Mouse (Mus musculus) heart, embryonic 10.5 days (tissue): ENCODE data around the gene Hspe1. TPM values are rescaled to one million over a fixed set of nuclear protein-coding genes. Genes with fewer than 3 reads are reported as not detected.
"Not testable (repeated sequence)": the region's sequence is repeated elsewhere in the genome, so short reads cannot be mapped to it uniquely, and the experiment has no call there.

Experiments used
- DNase-seq: peaks from one replicate; pipeline ENCODE4 v3.0.0-alpha.2; 2017; ENCODE audit warnings: low spot score
- H3K27ac ChIP-seq: fragments of 300-500 bp; sonication (generic); 2 replicates; pipeline ENCODE4 v1.5.1; 2016; ENCODE audit warnings: mild to moderate bottlenecking
- H3K27me3 ChIP-seq: fragments of 300-500 bp; sonication (generic); 2 replicates; pipeline ENCODE4 v1.6.1; 2016; ENCODE audit warnings: mild to moderate bottlenecking; ENCODE audit not compliant: poor library complexity, insufficient read depth, severe bottlenecking
- H3K36me3 ChIP-seq: fragments of 300-500 bp; sonication (generic); 2 replicates; pipeline ENCODE4 v1.6.1; 2016; ENCODE audit warnings: mild to moderate bottlenecking, moderate library complexity
- H3K4me1 ChIP-seq: fragments of 300-500 bp; sonication (generic); 2 replicates; pipeline ENCODE4 v1.6.1; 2016; ENCODE audit warnings: mild to moderate bottlenecking
- H3K4me3 ChIP-seq: fragments of 300-500 bp; sonication (generic); 2 replicates; pipeline ENCODE4 v1.5.1; 2016; ENCODE audit warnings: mild to moderate bottlenecking, moderate library complexity
- H3K9me3 ChIP-seq: fragments of 300-500 bp; sonication (generic); 2 replicates; pipeline ENCODE4 v1.6.1; 2016; ENCODE audit warnings: mild to moderate bottlenecking, moderate library complexity
- WGBS: fragments of 180-500 bp; shearing (Covaris S2); methylation state at CpG from one replicate; pipeline ENCODE4 v1.1.7; 2016; 5-methylcytosine and 5-hydroxymethylcytosine counted together
- polyA plus RNA-seq: library from polyadenylated mRNA; unstranded; fragments of >200 nt; fragmentation: Nextera tagmentation; extraction: Ambion mirVana; gene quantifications from 2 replicates; pipeline ENCODE4 v1.2.1, GENCODE M21; 2016

The Hspe1 gene
- polyA plus RNA-seq: 474 and 598 TPM in 2 replicates

GRCm38 (mm10) chr1:55087932-55088610 is at the start of gene Hspe1, which contains the start of gene Hspd1:
Gene Hspe1 (plus strand): TSS chr1:55088132.
Gene Hspd1 (minus strand): TSS chr1:55088243.
- peaks cover 18% of the 10 kb centered on the region for H3K4me1 ChIP-seq
- peak within 1 kb of the TSS; percentile 99 for H3K27ac ChIP-seq
- under 1% methylated on average over 71 of the region's 76 CpGs for WGBS
- peak; percentile 99 for DNase-seq
- H3K27me3 ChIP-seq: no peaks in the 10 kb centered on the region
- H3K4me3 ChIP-seq: peak within 1 kb of the TSS; percentile 93
- peaks cover 55% of the 10 kb centered on the region for H3K36me3 ChIP-seq
- H3K9me3 ChIP-seq: no peaks in the 10 kb centered on the region

- no peaks in the 10 kb centered on the region for H3K36me3 ChIP-seq
- H3K27ac ChIP-seq: no peak overlapping the region
- H3K4me1 ChIP-seq: no peaks in the 10 kb centered on the region
- H3K27me3 ChIP-seq: no peaks in the 10 kb centered on the region
- WGBS: 85% methylated on average over 1 of the region's 1 CpGs
- DNase-seq: no peak
- no peak overlapping the region for H3K4me3 ChIP-seq
- no peaks in the 10 kb centered on the region; the same call in none of the 2 replicates for H3K9me3 ChIP-seq
These were observed 48.0 kb upstream of the Hspe1 start for GRCm38 (mm10) chr1:55039944-55040343.

- H3K27ac ChIP-seq: no peak overlapping the region
- no peak for DNase-seq
- no peak overlapping the region for H3K4me3 ChIP-seq
- no peaks in the 10 kb centered on the region for H3K4me1 ChIP-seq
- no peaks in the 10 kb centered on the region for H3K27me3 ChIP-seq
- 80% methylated on average over 4 of the region's 4 CpGs for WGBS
- no peaks in the 10 kb centered on the region; the same call in none of the 2 replicates for H3K9me3 ChIP-seq
- no peaks in the 10 kb centered on the region for H3K36me3 ChIP-seq
These were observed 46.2 kb upstream of the Hspe1 start for GRCm38 (mm10) chr1:55041691-55042090.

- Histone ChIP-seq H3K9me3 (no peaks in the 10 kb centered on the region; the same call in none of the 2 replicates), H3K4me1 (no peaks in the 10 kb centered on the region), H3K27ac (no peak overlapping the region), H3K27me3 (no peaks in the 10 kb centered on the region), H3K4me3 (no peak overlapping the region), H3K36me3 (no peaks in the 10 kb centered on the region)
- no peak for DNase-seq
- 77% methylated on average over 1 of the region's 1 CpGs for WGBS
These were observed 45.7 kb upstream of the Hspe1 start for GRCm38 (mm10) chr1:55042246-55042645.

- Histone ChIP-seq H3K4me1 (no peaks in the 10 kb centered on the region), H3K27me3 (no peaks in the 10 kb centered on the region), H3K27ac (no peak overlapping the region), H3K4me3 (no peak overlapping the region), H3K9me3 (no peaks in the 10 kb centered on the region; the same call in none of the 2 replicates), H3K36me3 (no peaks in the 10 kb centered on the region)
- DNase-seq: no peak
- 69% methylated on average over 3 of the region's 3 CpGs for WGBS
These were observed 44.8 kb upstream of the Hspe1 start for GRCm38 (mm10) chr1:55043164-55043563.

- no peak for DNase-seq
- 0 out of 2 replicates have a peak, but pooled peaks cover 2% of the 10 kb centered on the region for H3K4me1 ChIP-seq
- no peaks in the 10 kb centered on the region for H3K9me3 ChIP-seq
- H3K27ac ChIP-seq: no peak overlapping the region
- no peak overlapping the region for H3K4me3 ChIP-seq
- H3K36me3 ChIP-seq: no peaks in the 10 kb centered on the region
- H3K27me3 ChIP-seq: no peaks in the 10 kb centered on the region
- 63% methylated on average over 4 of the region's 4 CpGs for WGBS
These were observed 38.9 kb upstream of the Hspe1 start for GRCm38 (mm10) chr1:55048841-55049587.

GRCm38 (mm10) chr1:55051671-55052070 is 36.3 kb upstream of the Hspe1 start:
- Histone ChIP-seq H3K4me3 (peak overlapping the region; percentile 90), H3K27me3 (no peaks in the 10 kb centered on the region), H3K27ac (no peak overlapping the region; the same call in 1 of the 2 replicates), H3K9me3 (no peaks in the 10 kb centered on the region), H3K36me3 (peaks cover 9% of the 10 kb centered on the region; the same call in 1 of the 2 replicates), H3K4me1 (0 out of 2 replicates have a peak, but pooled peaks cover 2% of the 10 kb centered on the region)
- no peak for DNase-seq
- WGBS: 67% methylated on average over 3 of the region's 3 CpGs

- Histone ChIP-seq H3K4me3 (peak within 1 kb of the TSS; percentile 90), H3K9me3 (no peaks in the 10 kb centered on the region), H3K36me3 (peaks cover 14% of the 10 kb centered on the region; the same call in 1 of the 2 replicates), H3K27ac (peak within 1 kb of the TSS; percentile 91), H3K4me1 (0 out of 2 replicates have a peak, but pooled peaks cover 2% of the 10 kb centered on the region), H3K27me3 (no peaks in the 10 kb centered on the region)
- WGBS: under 1% methylated on average over 46 of the region's 46 CpGs
- peak; percentile 100 for DNase-seq
These were observed 35.5 kb upstream of the Hspe1 start, which contains the start of gene Coq10b for GRCm38 (mm10) chr1:55052355-55052953. Gene Coq10b (plus strand): TSS chr1:55052770.

GRCm38 (mm10) chr1:55053005-55053404 is 34.9 kb upstream of the Hspe1 start:
- DNase-seq: peak; percentile 92
- WGBS: under 1% methylated on average over 42 of the region's 42 CpGs
- Histone ChIP-seq H3K36me3 (peaks cover 17% of the 10 kb centered on the region; the same call in 1 of the 2 replicates), H3K27ac (peak overlapping the region; percentile 91), H3K27me3 (no peaks in the 10 kb centered on the region), H3K9me3 (no peaks in the 10 kb centered on the region), H3K4me3 (peak overlapping the region; percentile 90), H3K4me1 (0 out of 2 replicates have a peak, but pooled peaks cover 2% of the 10 kb centered on the region)

GRCm38 (mm10) chr1:55053596-55053995 is 34.3 kb upstream of the Hspe1 start:
- H3K27ac ChIP-seq: peak overlapping the region; percentile 91; the same call in 1 of the 2 replicates
- H3K36me3 ChIP-seq: peaks cover 17% of the 10 kb centered on the region; the same call in 1 of the 2 replicates
- 63% methylated on average over 4 of the region's 4 CpGs for WGBS
- 0 out of 2 replicates have a peak, but pooled peaks cover 4% of the 10 kb centered on the region for H3K4me1 ChIP-seq
- H3K9me3 ChIP-seq: no peaks in the 10 kb centered on the region
- peak overlapping the region; percentile 90 for H3K4me3 ChIP-seq
- no peak for DNase-seq
- no peaks in the 10 kb centered on the region for H3K27me3 ChIP-seq

GRCm38 (mm10) chr1:55055322-55056115 is 32.4 kb upstream of the Hspe1 start:
- no peak overlapping the region for H3K4me3 ChIP-seq
- 90% methylated on average over 5 of the region's 5 CpGs for WGBS
- DNase-seq: no peak
- no peaks in the 10 kb centered on the region for H3K9me3 ChIP-seq
- H3K36me3 ChIP-seq: peaks cover 17% of the 10 kb centered on the region; the same call in 1 of the 2 replicates
- H3K27ac ChIP-seq: no peak overlapping the region
- H3K4me1 ChIP-seq: 0 out of 2 replicates have a peak, but pooled peaks cover 6% of the 10 kb centered on the region
- H3K27me3 ChIP-seq: no peaks in the 10 kb centered on the region

GRCm38 (mm10) chr1:55058383-55058782 is 29.5 kb upstream of the Hspe1 start:
- not testable (repeated sequence) for DNase-seq, H3K27me3 ChIP-seq, H3K9me3 ChIP-seq, H3K4me3 ChIP-seq, H3K4me1 ChIP-seq, H3K27ac ChIP-seq
- 58% methylated on average over 2 of the region's 3 CpGs for WGBS
- peaks cover 30% of the 10 kb centered on the region; the same call in 1 of the 2 replicates for H3K36me3 ChIP-seq
